Mouse (Mus musculus): ENCODE data around the gene Tsks.

Tsks gene

DNA sequence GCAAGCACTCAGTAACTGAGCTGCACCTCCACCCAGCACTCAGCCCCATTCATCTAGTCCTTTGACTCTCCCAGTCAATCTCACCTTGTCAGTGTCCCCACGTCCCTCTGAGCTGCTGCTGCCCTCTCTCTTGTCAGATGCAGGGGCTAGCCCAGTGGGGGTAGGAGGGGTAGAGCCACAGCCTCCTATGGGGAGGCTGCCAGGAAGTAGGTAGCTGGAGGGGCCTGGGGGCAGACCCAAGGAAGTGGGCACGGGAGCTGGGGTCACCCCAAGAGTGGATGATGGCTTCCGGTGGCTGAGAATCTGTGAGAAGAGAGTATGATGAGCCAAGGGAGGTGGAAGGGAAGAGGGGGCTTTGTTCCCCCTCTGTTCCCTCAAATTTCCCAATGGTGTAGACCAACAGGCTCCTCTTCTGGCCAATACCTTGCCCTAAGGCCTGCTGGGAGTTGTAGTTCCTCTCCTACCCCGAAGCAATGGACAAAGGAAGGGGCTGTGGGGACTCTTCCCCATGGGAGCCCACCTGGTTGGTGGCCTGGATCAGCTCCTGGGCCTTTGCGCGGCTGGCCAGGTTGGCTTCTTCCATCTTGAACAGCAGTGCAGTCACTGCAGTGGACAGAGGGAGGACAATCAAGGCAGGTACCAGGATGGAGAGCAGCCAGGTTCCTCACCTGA, 62.5 kb downstream of the Tsks start:
- in situ Hi-C loops (cut with MboI, MseI): loop anchor here (25.0 kb wide), 1 partner anchor 1832 kb away; the partner anchor contains the start of gene Ldha (in 2 of the 2)

DNA sequence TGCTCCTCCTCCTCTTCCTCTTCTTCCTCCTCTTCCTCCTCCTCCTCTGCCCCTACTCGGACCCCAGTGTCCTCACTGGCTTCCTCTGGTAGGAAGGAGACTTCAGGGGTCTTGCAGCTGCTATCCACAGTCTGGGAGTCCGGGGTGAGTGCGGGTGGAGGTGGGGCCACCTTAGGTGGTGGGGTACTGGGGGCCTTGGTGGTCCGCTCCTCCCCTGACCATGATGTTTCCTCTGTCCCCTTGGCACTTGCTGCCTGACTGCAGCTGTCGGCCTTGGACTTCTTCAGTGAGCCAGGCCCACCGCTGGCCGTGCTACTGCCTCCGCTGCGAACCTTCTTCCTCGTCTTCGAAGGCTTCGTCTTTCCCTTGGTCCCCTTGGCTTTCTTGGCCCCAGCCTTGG, 63.5 kb downstream of the Tsks start:
- in situ Hi-C loops (cut with MboI, MseI): loop anchor here (25.0 kb wide), 1 partner anchor 1831 kb away; the partner anchor contains the start of gene Ldha (in 2 of the 2)

GRCm38 (mm10) chr7:45007141-45007540, 64.1 kb downstream of the Tsks start:
- in situ Hi-C loops (cut with MboI, MseI): loop anchor here (25.0 kb wide), 1 partner anchor 1830 kb away; the partner anchor contains the start of gene Ldha (in 2 of the 2)

Data from T-helper 17 cell (primary cell).